Mouse (Mus musculus) B cell, adult 62 days (primary cell): Measurements from ENCODE around the gene Armh4. TPM values are rescaled to one million over a fixed set of nuclear protein-coding genes. Genes with fewer than 3 reads are reported as not detected.

ENCODE experiments used
- total RNA-seq: library from RNA; stranded (reverse); gene quantifications from 4 replicates; pipeline ENCODE4 v1.2.4, GENCODE M21; 2023

The Armh4 gene
- not detected in 4 replicates for total RNA-seq

DNA sequence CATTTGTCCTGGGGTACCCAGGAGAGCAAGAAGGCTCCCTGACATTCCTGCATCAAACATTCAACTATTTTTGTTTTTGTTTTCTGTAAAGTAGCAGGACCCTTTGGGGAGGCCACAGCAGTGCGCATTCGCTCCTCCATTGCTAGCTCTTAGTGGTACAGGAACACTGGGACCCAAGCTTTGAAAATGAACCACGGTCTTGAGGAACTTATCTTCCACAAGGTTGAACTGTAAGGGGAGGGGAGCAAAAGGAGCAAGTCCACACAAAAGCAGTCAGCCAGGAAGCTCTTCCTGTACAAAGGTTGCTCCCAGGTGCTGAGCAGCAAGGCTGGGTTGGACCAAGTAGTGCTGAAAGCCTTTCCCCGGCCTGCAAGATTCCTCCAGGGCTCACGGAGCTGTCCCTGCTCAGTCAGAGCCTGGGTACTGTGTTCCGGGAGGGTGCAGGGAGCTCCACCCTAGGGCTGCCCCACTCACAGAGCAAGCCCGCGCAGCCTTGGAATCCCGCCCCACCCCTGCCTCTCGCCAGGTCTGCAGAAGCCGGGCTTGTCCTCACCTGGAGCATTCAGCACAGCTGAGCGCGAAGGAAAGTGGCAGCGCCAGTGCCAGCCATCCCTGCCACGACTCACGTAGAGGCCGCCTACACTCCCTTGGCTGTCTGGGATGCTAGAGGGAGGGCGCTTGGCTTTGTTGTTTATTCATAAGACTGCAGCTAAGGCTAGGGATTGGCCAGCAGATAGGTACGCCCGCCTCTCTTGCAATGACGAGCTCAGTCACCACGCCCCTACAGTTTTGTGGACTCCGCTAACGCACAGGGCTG is at the start of gene Armh4:
TSS of gene Armh4 (minus strand) at position 669 of the 817 bp plus-strand sequence.

Other genes starting within 250 kb of the Armh4 start
- not detected in 4 replicates for gene Olfr722, start 118.6 kb upstream of the Armh4 start, total RNA-seq
- gene Olfr723, start 148.4 kb upstream of the Armh4 start, total RNA-seq, result not detected in 4 replicates
- not detected in 4 replicates for gene Olfr724, start 179.9 kb upstream of the Armh4 start, total RNA-seq